Mouse (Mus musculus) spleen, adult 2 months (tissue): ENCODE results near the gene Lat.

ENCODE experiments used
- CTCF ChIP-seq: fragments of 200-500 bp; IDR thresholded peaks from 2 replicates; pipeline ENCODE4 v1.5.1; 2011; ENCODE audit warnings: mild to moderate bottlenecking, inconsistent platforms; ENCODE audit not compliant: insufficient read depth, insufficient read length, insufficient replicate concordance; ENCODE audit errors: extremely low read depth
- POLR2A ChIP-seq: fragments of 200-500 bp; IDR thresholded peaks from 2 replicates; pipeline ENCODE4 v1.6.1; 2011; ENCODE audit warnings: low read depth, low read length, inconsistent platforms

DNA sequence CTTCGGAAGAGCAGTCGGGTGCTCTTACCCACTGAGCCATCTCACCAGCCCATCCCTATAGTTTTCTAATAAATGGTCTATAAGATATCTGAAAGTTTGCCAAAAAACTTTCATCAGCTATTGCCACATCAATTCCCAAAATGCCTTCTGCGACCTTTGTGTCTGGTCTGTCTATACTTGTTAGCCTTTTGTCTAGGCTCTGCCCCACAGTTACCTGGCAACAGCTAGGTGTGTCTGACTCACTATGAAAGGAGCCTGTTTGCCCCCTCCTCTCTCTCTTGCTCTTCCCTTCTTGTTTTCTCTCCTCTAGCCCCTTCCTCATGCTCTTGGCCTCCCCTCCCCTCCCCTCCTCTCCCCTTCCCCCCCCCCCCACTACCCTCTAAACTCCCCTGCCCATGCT, 23.8 kb downstream of the Lat start:
- TF ChIP-seq CTCF (no peak), POLR2A (no peak)
